Mouse (Mus musculus): ENCODE results near the gene Dyrk1b. TPM values are rescaled to one million over a fixed set of nuclear protein-coding genes. Genes with fewer than 3 reads are reported as not detected.
A peak's percentile ranks its signal among the peaks of the same experiment; 100 is the strongest.
"Not testable (repeated sequence)": the region's sequence is repeated elsewhere in the genome, so short reads cannot be mapped to it uniquely, and the experiment has no call there.

The Dyrk1b gene
- polyA plus RNA-seq, 1 experiment = 20.7 TPM

GRCm38 (mm10) chr7:28210731-28211130, 31.5 kb downstream of the Dyrk1b start:
- TF ChIP-seq CTCF (IDR thresholded peaks at IDR 0.05; ENCODE audit: low read depth, low read length) (no peak), POLR2A (IDR thresholded peaks at IDR 0.05; ENCODE audit: borderline replicate concordance, low read depth, low read length) (no peak)
- Histone ChIP-seq H3K27ac (ENCODE audit: insufficient read depth, low read depth, low read length) (no peak overlapping the region), H3K4me1 (ENCODE audit: control insufficient read depth, insufficient read depth, low read length) (peaks cover 7% of the 10 kb centered on the region), H3K4me3 (ENCODE audit: insufficient read depth, low read length) (no peak overlapping the region)

- Histone ChIP-seq H3K27ac (ENCODE audit: insufficient read depth, low read depth, low read length) (no peak overlapping the region), H3K4me3 (ENCODE audit: insufficient read depth, low read length) (no peak overlapping the region), H3K4me1 (ENCODE audit: control insufficient read depth, insufficient read depth, low read length) (peaks cover 9% of the 10 kb centered on the region)
- TF ChIP-seq POLR2A (IDR thresholded peaks at IDR 0.05; ENCODE audit: borderline replicate concordance, low read depth, low read length) (no peak), CTCF (IDR thresholded peaks at IDR 0.05; ENCODE audit: low read depth, low read length) (peak; percentile 49)
Measured at GRCm38 (mm10) chr7:28214142-28214541, 34.9 kb downstream of the Dyrk1b start.

- H3K4me3 ChIP-seq (ENCODE audit: insufficient read depth, low read length); H3K27ac ChIP-seq (ENCODE audit: insufficient read depth, low read depth, low read length); H3K4me1 ChIP-seq (ENCODE audit: control insufficient read depth, insufficient read depth, low read length): not testable (repeated sequence)
Measured at GRCm38 (mm10) chr7:28215950-28216349, 36.7 kb downstream of the Dyrk1b start.

- H3K4me3 ChIP-seq (ENCODE audit: insufficient read depth, low read length); H3K4me1 ChIP-seq (ENCODE audit: control insufficient read depth, insufficient read depth, low read length); H3K27ac ChIP-seq (ENCODE audit: insufficient read depth, low read depth, low read length): not testable (repeated sequence)
Measured at GRCm38 (mm10) chr7:28217811-28218210, 38.5 kb downstream of the Dyrk1b start.

GRCm38 (mm10) chr7:28218951-28219740, 39.9 kb downstream of the Dyrk1b start:
- H3K4me3 ChIP-seq (ENCODE audit: insufficient read depth, low read length); H3K27ac ChIP-seq (ENCODE audit: insufficient read depth, low read depth, low read length); H3K4me1 ChIP-seq (ENCODE audit: control insufficient read depth, insufficient read depth, low read length): not testable (repeated sequence)

GRCm38 (mm10) chr7:28226836-28227235, 47.6 kb downstream of the Dyrk1b start:
- not testable (repeated sequence) for H3K27ac ChIP-seq (ENCODE audit: insufficient read depth, low read depth, low read length); H3K4me1 ChIP-seq (ENCODE audit: control insufficient read depth, insufficient read depth, low read length); H3K4me3 ChIP-seq (ENCODE audit: insufficient read depth, low read length)

GRCm38 (mm10) chr7:28227421-28227820, 48.2 kb downstream of the Dyrk1b start:
- H3K27ac ChIP-seq (ENCODE audit: insufficient read depth, low read depth, low read length); H3K4me1 ChIP-seq (ENCODE audit: control insufficient read depth, insufficient read depth, low read length); H3K4me3 ChIP-seq (ENCODE audit: insufficient read depth, low read length): not testable (repeated sequence)

Other genes starting within 250 kb of the Dyrk1b start
- 14.6 and 19.0 TPM in 2 replicates for gene Zfp780b, start 200.3 kb upstream of the Dyrk1b start, polyA plus RNA-seq (2012; ENCODE audit: insufficient read depth, insufficient read length, missing spikeins)
- gene Zfp850, start 165.4 kb upstream of the Dyrk1b start, polyA plus RNA-seq (2012; ENCODE audit: insufficient read depth, insufficient read length, missing spikeins) = 0.91 and 1.0 TPM in 2 replicates
- gene Psmc4, start 129.4 kb upstream of the Dyrk1b start, polyA plus RNA-seq (2012; ENCODE audit: insufficient read depth, insufficient read length, missing spikeins) = 77.1 and 77.8 TPM in 2 replicates
- not detected in 2 replicates for gene Fcgbp, start 108.2 kb upstream of the Dyrk1b start, polyA plus RNA-seq (2012; ENCODE audit: insufficient read depth, insufficient read length, missing spikeins)
- not detected in 2 replicates for gene 9530053A07Rik, start 50.0 kb upstream of the Dyrk1b start, polyA plus RNA-seq (2012; ENCODE audit: insufficient read depth, insufficient read length, missing spikeins)
- 49.4 and 60.6 TPM in 2 replicates for gene Fbl, start 9.8 kb upstream of the Dyrk1b start, polyA plus RNA-seq (2012; ENCODE audit: insufficient read depth, insufficient read length, missing spikeins)
- gene Eid2, start 88.4 kb downstream of the Dyrk1b start, polyA plus RNA-seq (2012; ENCODE audit: insufficient read depth, insufficient read length, missing spikeins) = 1.6 and 2.5 TPM in 2 replicates
- gene Eid2b, start 98.3 kb downstream of the Dyrk1b start, polyA plus RNA-seq (2012; ENCODE audit: insufficient read depth, insufficient read length, missing spikeins) = 4.3 and 4.6 TPM in 2 replicates
- not detected in 2 replicates for gene Selenov, start 111.7 kb downstream of the Dyrk1b start, polyA plus RNA-seq (2012; ENCODE audit: insufficient read depth, insufficient read length, missing spikeins)
- gene Dll3, start 122.8 kb downstream of the Dyrk1b start, polyA plus RNA-seq (2012; ENCODE audit: insufficient read depth, insufficient read length, missing spikeins) = not detected in 2 replicates
- 28.3 and 31.6 TPM in 2 replicates for gene Timm50, start 132.6 kb downstream of the Dyrk1b start, polyA plus RNA-seq (2012; ENCODE audit: insufficient read depth, insufficient read length, missing spikeins)
- 72.0 and 77.4 TPM in 2 replicates for gene Supt5, start 159.3 kb downstream of the Dyrk1b start, polyA plus RNA-seq (2012; ENCODE audit: insufficient read depth, insufficient read length, missing spikeins)
- 801 and 823 TPM in 2 replicates for gene Rps16, start 171.2 kb downstream of the Dyrk1b start, polyA plus RNA-seq (2012; ENCODE audit: insufficient read depth, insufficient read length, missing spikeins)
- 11.4 and 14.6 TPM in 2 replicates for gene Plekhg2, start 193.1 kb downstream of the Dyrk1b start, polyA plus RNA-seq (2012; ENCODE audit: insufficient read depth, insufficient read length, missing spikeins)
- gene Zfp36, start 200.8 kb downstream of the Dyrk1b start, polyA plus RNA-seq (2012; ENCODE audit: insufficient read depth, insufficient read length, missing spikeins) = 110 and 119 TPM in 2 replicates
- 12.5 and 13.9 TPM in 2 replicates for gene Med29, start 213.2 kb downstream of the Dyrk1b start, polyA plus RNA-seq (2012; ENCODE audit: insufficient read depth, insufficient read length, missing spikeins)
- 102 and 123 TPM in 2 replicates for gene Paf1, start 213.5 kb downstream of the Dyrk1b start, polyA plus RNA-seq (2012; ENCODE audit: insufficient read depth, insufficient read length, missing spikeins)